Mouse (Mus musculus): Measurements from ENCODE around the gene Capn2. TPM values are rescaled to one million over a fixed set of nuclear protein-coding genes. Genes with fewer than 3 reads are reported as not detected.

Gene Capn2
- polyA plus RNA-seq, 1 experiment from 2014 or later: 78.3 TPM

DNA sequence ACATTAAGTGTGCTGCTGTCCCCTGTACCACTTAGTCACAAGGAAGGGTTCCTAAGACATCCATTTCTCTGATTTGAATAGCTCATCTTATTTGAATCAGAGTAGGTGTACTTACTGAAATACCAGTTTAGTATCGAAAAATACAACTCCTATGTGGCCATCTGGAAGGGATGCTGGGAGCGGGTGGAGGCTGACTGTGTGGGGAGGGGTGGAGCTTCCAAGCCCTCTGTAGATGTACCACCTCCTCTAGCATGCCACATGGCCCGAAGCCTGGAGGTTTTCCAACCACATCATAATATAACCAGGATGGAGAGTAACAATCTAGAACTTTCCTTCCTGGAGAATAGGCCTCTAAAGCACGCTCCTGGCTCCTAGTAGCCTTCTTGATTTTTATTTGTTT, 40.9 kb upstream of the Capn2 start:
- Histone ChIP-seq H3K4me2 (ENCODE audit: low read depth, severe bottlenecking) (no peak overlapping the region), H3K4me1 (ENCODE audit: control insufficient read depth, insufficient read depth, low read length) (0 out of 2 replicates have a peak, but pooled peaks cover 4% of the 10 kb centered on the region), H3K27me3 (ENCODE audit: control insufficient read depth, insufficient read depth, low read length) (no peaks in the 10 kb centered on the region), H3K4me3 (ENCODE audit: low read depth, low read length) (no peak overlapping the region), H3K36me3 (ENCODE audit: control insufficient read depth, insufficient read depth, low read length) (no peaks in the 10 kb centered on the region), H3K9ac (ENCODE audit: low read length) (no peak overlapping the region), H3K27ac (replicated peaks; ENCODE audit: low read depth, low read length) (no peak overlapping the region), H3K9me3 (ENCODE audit: control insufficient read depth, low read length) (no peaks in the 10 kb centered on the region)
- 89% methylated on average over 4 of the region's 4 CpGs for WGBS
- DNase-seq (ENCODE audit: low spot score): no peak
- no peak for ATAC-seq (ENCODE audit: insufficient number of reproducible peaks, low FRiP score, low TSS enrichment, low read depth)

DNA sequence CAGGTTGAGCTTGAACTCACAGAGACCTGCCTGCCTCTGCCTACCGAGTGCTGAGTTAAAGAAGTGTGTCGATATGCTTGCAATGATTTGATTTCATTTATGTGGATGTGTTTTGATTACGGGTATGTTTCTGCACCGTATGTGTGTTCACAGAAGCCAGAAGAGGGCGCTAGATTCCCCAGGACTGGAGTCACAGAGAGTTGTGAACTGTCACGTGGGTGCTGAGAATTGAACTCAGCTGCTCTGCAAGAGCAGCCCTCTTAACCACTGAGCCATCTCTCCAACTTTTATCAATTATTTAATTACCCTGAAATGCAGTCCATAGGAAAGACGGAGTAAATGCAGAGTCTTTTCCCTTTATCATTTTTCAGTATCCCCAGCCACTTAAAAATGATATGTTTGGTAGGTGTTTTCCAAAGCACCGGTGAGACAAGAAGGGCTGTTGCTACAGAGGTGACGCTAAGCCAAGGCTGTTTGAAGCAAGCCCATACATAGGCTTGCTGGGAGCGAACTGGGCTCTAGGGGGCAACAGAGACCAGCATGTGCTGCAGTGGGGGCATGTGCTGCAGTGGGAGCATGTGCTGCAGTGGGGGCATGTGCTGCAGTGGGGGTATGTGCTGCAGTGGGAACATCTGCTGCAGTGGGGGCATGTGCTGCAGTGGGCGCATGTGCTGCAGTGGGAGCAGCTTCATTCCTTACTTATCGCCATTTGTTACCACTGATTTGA, 36.4 kb upstream of the Capn2 start:
- Histone ChIP-seq H3K9me3 (ENCODE audit: control insufficient read depth, low read length) (no peaks in the 10 kb centered on the region), H3K9ac (ENCODE audit: low read length) (no peak overlapping the region), H3K4me2 (ENCODE audit: low read depth, severe bottlenecking) (no peak overlapping the region), H3K36me3 (ENCODE audit: control insufficient read depth, insufficient read depth, low read length) (no peaks in the 10 kb centered on the region), H3K4me1 (ENCODE audit: control insufficient read depth, insufficient read depth, low read length) (no peaks in the 10 kb centered on the region), H3K4me3 (ENCODE audit: low read depth, low read length) (no peak overlapping the region), H3K27ac (replicated peaks; ENCODE audit: low read depth, low read length) (no peak overlapping the region), H3K27me3 (ENCODE audit: control insufficient read depth, insufficient read depth, low read length) (no peaks in the 10 kb centered on the region)
- DNase-seq (ENCODE audit: low spot score): peak; percentile 72
- WGBS: 58% methylated on average over 12 of the region's 12 CpGs
- no peak for ATAC-seq (ENCODE audit: insufficient number of reproducible peaks, low FRiP score, low TSS enrichment, low read depth)

DNA sequence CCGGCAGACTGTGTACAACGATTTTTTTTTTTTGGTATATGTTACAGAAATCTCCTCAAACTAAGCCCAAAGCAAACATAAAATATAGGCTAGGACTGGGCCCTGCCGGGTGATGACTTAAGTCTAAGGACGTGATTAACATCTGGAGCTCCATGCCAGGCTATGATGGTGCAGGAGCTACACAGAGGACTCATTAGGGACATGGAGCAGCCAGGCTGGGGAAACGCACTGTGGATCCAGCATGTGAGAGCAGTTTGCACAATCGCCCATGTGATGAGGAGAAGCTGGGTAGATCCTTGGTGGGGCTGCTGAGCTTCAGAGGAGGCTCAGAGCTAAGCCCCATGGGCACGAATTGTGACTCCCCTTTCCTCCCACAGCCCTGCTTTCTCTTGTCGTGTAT, 33.4 kb upstream of the Capn2 start:
- ATAC-seq (ENCODE audit: insufficient number of reproducible peaks, low FRiP score, low TSS enrichment, low read depth): no peak
- Histone ChIP-seq H3K9me3 (ENCODE audit: control insufficient read depth, low read length) (no peaks in the 10 kb centered on the region), H3K9ac (ENCODE audit: low read length) (no peak overlapping the region), H3K27ac (replicated peaks; ENCODE audit: low read depth, low read length) (no peak overlapping the region), H3K27me3 (ENCODE audit: control insufficient read depth, insufficient read depth, low read length) (no peaks in the 10 kb centered on the region), H3K4me1 (ENCODE audit: control insufficient read depth, insufficient read depth, low read length) (no peaks in the 10 kb centered on the region), H3K36me3 (ENCODE audit: control insufficient read depth, insufficient read depth, low read length) (no peaks in the 10 kb centered on the region), H3K4me2 (ENCODE audit: low read depth, severe bottlenecking) (no peak overlapping the region), H3K4me3 (ENCODE audit: low read depth, low read length) (no peak overlapping the region)
- 75% methylated on average over 8 of the region's 8 CpGs for WGBS
- DNase-seq (ENCODE audit: low spot score): no peak

DNA sequence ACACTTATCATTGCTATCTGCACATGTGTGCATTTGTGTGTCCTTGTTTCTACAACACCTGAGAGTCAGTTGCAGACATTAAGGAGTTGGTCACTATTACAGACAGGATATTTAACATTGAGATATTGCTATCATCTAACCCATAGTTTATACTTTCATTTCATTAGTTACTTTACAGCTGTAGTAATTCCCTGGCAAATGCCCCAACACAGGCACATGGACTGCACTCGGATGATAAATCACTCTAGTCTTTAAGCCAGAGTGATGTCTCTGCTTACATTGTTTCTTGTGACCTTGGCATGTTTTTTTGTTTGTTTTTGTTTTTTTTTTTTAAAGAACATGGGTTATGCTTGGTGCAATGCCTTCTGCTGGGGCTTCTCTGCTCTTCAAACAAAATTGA, 26.5 kb upstream of the Capn2 start:
- ATAC-seq (ENCODE audit: insufficient number of reproducible peaks, low FRiP score, low TSS enrichment, low read depth) (no peak), DNase-seq (ENCODE audit: low spot score) (no peak)
- Histone ChIP-seq H3K36me3 (ENCODE audit: control insufficient read depth, insufficient read depth, low read length) (no peaks in the 10 kb centered on the region), H3K4me1 (ENCODE audit: control insufficient read depth, insufficient read depth, low read length) (no peaks in the 10 kb centered on the region), H3K27me3 (ENCODE audit: control insufficient read depth, insufficient read depth, low read length) (no peaks in the 10 kb centered on the region), H3K4me2 (ENCODE audit: low read depth, severe bottlenecking) (no peak overlapping the region), H3K27ac (replicated peaks; ENCODE audit: low read depth, low read length) (no peak overlapping the region), H3K9ac (ENCODE audit: low read length) (no peak overlapping the region), H3K4me3 (ENCODE audit: low read depth, low read length) (no peak overlapping the region), H3K9me3 (ENCODE audit: control insufficient read depth, low read length) (no peaks in the 10 kb centered on the region)
- WGBS: 85% methylated on average over 1 of the region's 1 CpGs

DNA sequence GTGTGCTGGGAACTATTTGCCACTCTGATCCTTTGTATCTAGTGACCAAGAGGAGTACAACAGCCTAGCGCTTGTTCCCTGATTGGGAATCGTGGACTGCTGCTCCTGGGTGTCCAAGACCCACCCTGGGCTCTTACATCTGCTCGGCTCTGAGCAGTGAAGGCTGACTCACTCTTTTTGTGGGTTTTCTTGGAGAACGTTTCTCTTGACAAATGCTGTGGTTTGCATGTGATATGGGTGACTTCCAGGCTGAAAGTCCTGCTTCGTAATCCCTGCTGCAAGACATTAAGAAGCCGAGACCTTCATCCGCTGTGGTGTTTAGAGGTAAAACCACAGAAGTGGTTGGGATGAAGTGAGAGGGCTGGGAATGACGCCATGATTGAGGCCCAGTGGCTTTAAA, 25.7 kb upstream of the Capn2 start:
- no peak overlapping the region for H3K9ac ChIP-seq (ENCODE audit: low read length)
- no peak overlapping the region for H3K4me3 ChIP-seq (ENCODE audit: low read depth, low read length)
- no peaks in the 10 kb centered on the region for H3K9me3 ChIP-seq (ENCODE audit: control insufficient read depth, low read length)
- ATAC-seq (ENCODE audit: insufficient number of reproducible peaks, low FRiP score, low TSS enrichment, low read depth) (no peak), DNase-seq (ENCODE audit: low spot score) (no peak)
- no peaks in the 10 kb centered on the region for H3K4me1 ChIP-seq (ENCODE audit: control insufficient read depth, insufficient read depth, low read length)
- H3K4me2 ChIP-seq (ENCODE audit: low read depth, severe bottlenecking): no peak overlapping the region
- H3K36me3 ChIP-seq (ENCODE audit: control insufficient read depth, insufficient read depth, low read length): no peaks in the 10 kb centered on the region
- 84% methylated on average over 8 of the region's 8 CpGs for WGBS
- H3K27me3 ChIP-seq (ENCODE audit: control insufficient read depth, insufficient read depth, low read length): no peaks in the 10 kb centered on the region
- H3K27ac ChIP-seq (replicated peaks; ENCODE audit: low read depth, low read length): no peak overlapping the region

DNA sequence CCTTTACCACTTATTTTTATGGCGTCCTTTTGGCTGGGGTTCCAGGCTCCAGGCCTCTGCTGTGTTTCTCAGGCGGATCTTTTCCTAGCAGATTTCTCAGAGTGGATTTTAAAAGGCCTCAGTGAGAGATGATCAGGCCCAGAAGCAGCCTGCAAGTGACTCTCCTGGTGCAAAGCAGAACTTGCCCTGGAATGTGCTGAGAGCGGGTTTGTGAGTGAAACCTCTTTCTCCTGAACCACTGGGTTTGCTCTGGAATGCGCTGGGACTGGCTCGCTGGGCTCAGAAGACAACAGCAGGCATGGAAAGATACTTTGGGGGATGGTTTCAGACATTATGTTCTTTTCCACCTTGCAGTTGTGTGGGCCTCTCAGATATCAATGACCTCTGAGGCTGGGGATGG, 24.7 kb upstream of the Capn2 start:
- no peaks in the 10 kb centered on the region for H3K9me3 ChIP-seq (ENCODE audit: control insufficient read depth, low read length)
- H3K4me2 ChIP-seq (ENCODE audit: low read depth, severe bottlenecking): no peak overlapping the region
- H3K27me3 ChIP-seq (ENCODE audit: control insufficient read depth, insufficient read depth, low read length): no peaks in the 10 kb centered on the region
- no peaks in the 10 kb centered on the region for H3K36me3 ChIP-seq (ENCODE audit: control insufficient read depth, insufficient read depth, low read length)
- WGBS: 55% methylated on average over 5 of the region's 5 CpGs
- no peaks in the 10 kb centered on the region for H3K4me1 ChIP-seq (ENCODE audit: control insufficient read depth, insufficient read depth, low read length)
- DNase-seq (ENCODE audit: low spot score): no peak
- no peak overlapping the region for H3K9ac ChIP-seq (ENCODE audit: low read length)
- no peak for ATAC-seq (ENCODE audit: insufficient number of reproducible peaks, low FRiP score, low TSS enrichment, low read depth)
- no peak overlapping the region for H3K4me3 ChIP-seq (ENCODE audit: low read depth, low read length)
- no peak overlapping the region for H3K27ac ChIP-seq (replicated peaks; ENCODE audit: low read depth, low read length)

DNA sequence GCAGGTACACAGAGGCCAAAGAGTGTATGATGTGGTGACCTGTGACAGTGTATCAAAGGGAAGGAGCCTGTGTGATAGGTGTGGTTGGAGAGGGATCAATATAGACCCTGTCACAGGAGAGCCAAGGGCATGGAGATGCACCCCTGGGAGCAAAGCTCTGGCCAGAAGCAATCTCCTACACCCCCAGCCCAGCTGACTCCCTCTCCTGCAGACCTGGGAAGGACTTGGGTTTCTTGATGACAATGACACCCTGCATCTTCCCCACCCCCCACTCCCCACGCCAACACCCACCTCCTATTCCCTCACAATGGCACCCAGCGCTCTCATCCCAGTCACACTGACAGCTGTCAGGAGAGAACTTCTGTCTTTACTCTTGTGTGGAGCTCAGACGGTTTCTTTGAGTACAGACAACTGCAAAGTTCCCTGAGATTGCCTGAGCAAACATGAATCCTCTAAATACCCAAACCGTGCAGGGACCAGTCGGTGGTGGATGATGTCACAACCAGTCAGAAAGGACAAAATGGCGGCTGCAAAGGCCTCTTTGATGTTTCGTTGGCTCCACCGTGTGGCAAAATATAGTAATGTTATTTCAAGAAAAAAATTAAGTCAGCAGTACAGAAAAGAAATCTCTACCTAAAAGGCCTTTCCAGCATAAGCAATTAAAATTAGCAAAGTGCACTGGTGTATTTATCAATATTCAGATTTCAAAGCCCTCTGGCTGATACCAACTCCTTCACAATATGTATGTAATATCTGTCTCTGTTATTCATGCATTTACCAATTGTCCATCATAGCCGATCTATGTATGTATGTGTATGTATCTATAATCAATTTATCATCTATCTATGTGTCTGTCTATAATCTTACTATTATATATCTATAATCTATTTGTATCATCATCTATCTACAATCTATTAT, 21.9 kb upstream of the Capn2 start:
- H3K4me2 ChIP-seq (ENCODE audit: low read depth, severe bottlenecking): peak overlapping the region; percentile 58
- no peak overlapping the region for H3K27ac ChIP-seq (replicated peaks; ENCODE audit: low read depth, low read length)
- H3K9me3 ChIP-seq (ENCODE audit: control insufficient read depth, low read length): no peaks in the 10 kb centered on the region
- DNase-seq (ENCODE audit: low spot score) (peak; percentile 76), ATAC-seq (ENCODE audit: insufficient number of reproducible peaks, low FRiP score, low TSS enrichment, low read depth) (peak; percentile 78)
- H3K27me3 ChIP-seq (ENCODE audit: control insufficient read depth, insufficient read depth, low read length): no peaks in the 10 kb centered on the region
- H3K36me3 ChIP-seq (ENCODE audit: control insufficient read depth, insufficient read depth, low read length): no peaks in the 10 kb centered on the region
- H3K4me3 ChIP-seq (ENCODE audit: low read depth, low read length): peak overlapping the region; percentile 22
- 24% methylated on average over 9 of the region's 9 CpGs for WGBS
- no peaks in the 10 kb centered on the region for H3K4me1 ChIP-seq (ENCODE audit: control insufficient read depth, insufficient read depth, low read length)
- H3K9ac ChIP-seq (ENCODE audit: low read length): peak overlapping the region; percentile 51; the same call in 1 of the 2 replicates

DNA sequence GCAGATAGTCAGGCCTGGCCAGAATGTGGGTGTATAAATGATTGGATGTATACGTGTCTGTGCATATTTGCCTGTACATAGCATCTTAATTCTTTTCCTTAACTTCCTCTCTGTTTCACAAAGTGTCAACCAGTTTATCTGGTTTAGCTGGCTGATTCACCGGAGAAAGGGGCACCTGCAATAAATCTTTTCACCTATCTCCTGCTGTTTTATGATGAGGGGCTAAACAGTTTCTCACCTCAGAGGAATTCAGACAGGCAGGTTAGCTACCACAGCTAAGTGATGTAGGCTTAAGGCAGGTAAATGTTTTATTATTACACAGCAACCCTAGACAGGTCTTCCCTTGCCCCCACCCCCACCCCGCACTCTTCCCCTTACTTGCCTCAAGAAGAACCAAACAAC, 17.7 kb upstream of the Capn2 start:
- Histone ChIP-seq H3K9ac (ENCODE audit: low read length) (no peak overlapping the region), H3K9me3 (ENCODE audit: control insufficient read depth, low read length) (no peaks in the 10 kb centered on the region), H3K4me2 (ENCODE audit: low read depth, severe bottlenecking) (no peak overlapping the region), H3K27me3 (ENCODE audit: control insufficient read depth, insufficient read depth, low read length) (no peaks in the 10 kb centered on the region), H3K36me3 (ENCODE audit: control insufficient read depth, insufficient read depth, low read length) (no peaks in the 10 kb centered on the region), H3K4me1 (ENCODE audit: control insufficient read depth, insufficient read depth, low read length) (no peaks in the 10 kb centered on the region), H3K27ac (replicated peaks; ENCODE audit: low read depth, low read length) (no peak overlapping the region), H3K4me3 (ENCODE audit: low read depth, low read length) (no peak overlapping the region)
- WGBS: 59% methylated on average over 3 of the region's 3 CpGs
- no peak for ATAC-seq (ENCODE audit: insufficient number of reproducible peaks, low FRiP score, low TSS enrichment, low read depth)
- no peak for DNase-seq (ENCODE audit: low spot score)

Data from limb, embryonic 11.5 days (tissue).